Mouse (Mus musculus) MEL (cell line): ENCODE results near the gene Hfe.

ENCODE experiments used
- CHD1 ChIP-seq: IDR thresholded peaks from 2 replicates; pipeline ENCODE4 v1.6.1; 2012; ENCODE audit warnings: low read depth, mild to moderate bottlenecking, inconsistent platforms, low read length, improper control_type of control experiment
- CHD2 ChIP-seq: IDR thresholded peaks from 2 replicates; pipeline ENCODE4 v1.6.1; 2011; ENCODE audit warnings: low read length, improper control_type of control experiment
- EP300 ChIP-seq, 2 experiments: IDR thresholded peaks; 2 replicates each; pipeline ENCODE4 v1.6.1; 2011; ENCODE audit warnings: improper control_type of control experiment in 2 of 2, low read length in 2 of 2, low read depth in 1 of 2, mild to moderate bottlenecking in 1 of 2
- GATA1 ChIP-seq: IDR thresholded peaks from 2 replicates; pipeline ENCODE4 v1.6.1; 2011; ENCODE audit warnings: low read depth, low read length, improper control_type of control experiment
- JUND ChIP-seq: IDR thresholded peaks from 2 replicates; pipeline ENCODE4 v1.6.1; 2011; ENCODE audit warnings: low read depth, mild to moderate bottlenecking, improper control_type of control experiment, low read length
- MAZ ChIP-seq: IDR thresholded peaks from 2 replicates; pipeline ENCODE4 v1.6.1; 2012; ENCODE audit warnings: low read depth, mild to moderate bottlenecking, inconsistent platforms, low read length, improper control_type of control experiment
- NRF1 ChIP-seq: IDR thresholded peaks from 2 replicates; pipeline ENCODE4 v1.6.1; 2014; ENCODE audit warnings: low read depth, mild to moderate bottlenecking, inconsistent platforms, low read length, improper control_type of control experiment, moderate library complexity; ENCODE audit not compliant: poor library complexity, insufficient read depth, severe bottlenecking
- POLR2A ChIP-seq, 2 experiments: IDR thresholded peaks; 2 replicates each; pipeline ENCODE4 v1.6.1; 2011 to 2012; ENCODE audit warnings: low read length in 2 of 2, mild to moderate bottlenecking in 2 of 2, control low read depth in 1 of 2, improper control_type of control experiment in 1 of 2, low read depth in 1 of 2, moderate library complexity in 1 of 2; ENCODE audit not compliant: control insufficient read depth in 1 of 2, insufficient read depth in 1 of 2, poor library complexity in 1 of 2
- SIN3A ChIP-seq: IDR thresholded peaks from 2 replicates; pipeline ENCODE4 v1.6.1; 2012; ENCODE audit warnings: low read length, improper control_type of control experiment, inconsistent platforms
- TCF12 ChIP-seq: IDR thresholded peaks from 2 replicates; pipeline ENCODE4 v1.6.1; 2014; ENCODE audit warnings: low read depth, mild to moderate bottlenecking, inconsistent platforms, low read length, improper control_type of control experiment, moderate library complexity
- ZNF384 ChIP-seq: IDR thresholded peaks from 2 replicates; pipeline ENCODE4 v1.6.1; 2012; ENCODE audit warnings: low read depth, mild to moderate bottlenecking, inconsistent platforms, low read length, improper control_type of control experiment

DNA sequence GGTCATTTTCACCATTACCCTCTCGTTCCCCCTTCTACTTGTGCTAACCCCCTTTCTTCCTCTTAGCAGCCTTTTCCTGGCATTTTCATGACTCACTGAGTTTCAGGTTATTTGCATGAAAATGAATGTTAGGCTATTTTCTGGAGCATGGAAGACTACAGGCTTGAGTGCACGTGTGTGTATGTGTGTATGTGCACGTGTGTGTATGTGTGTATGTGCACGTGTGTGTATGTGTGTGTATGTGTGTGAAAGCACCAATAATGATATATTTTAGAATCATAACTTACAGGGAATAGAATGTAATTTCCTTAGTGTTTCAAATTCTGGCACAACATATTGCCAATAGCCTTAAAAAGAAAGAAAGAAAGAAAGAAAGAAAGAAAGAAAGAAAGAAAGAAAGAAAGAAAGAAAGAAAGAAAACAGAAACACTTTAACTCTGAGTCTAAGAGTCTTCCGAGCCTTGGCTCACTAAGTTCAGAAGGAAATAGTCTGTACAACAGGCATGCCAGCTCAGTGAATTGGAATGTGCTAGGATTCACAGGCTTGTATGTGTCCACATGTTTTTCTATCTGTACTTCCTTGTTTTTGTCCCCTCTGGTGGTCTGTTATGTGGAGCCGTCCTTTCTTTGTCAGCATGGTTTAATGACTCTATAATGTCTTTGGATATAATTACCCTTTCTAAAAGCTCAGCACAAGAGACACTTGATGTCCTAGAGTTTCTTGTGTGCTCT lies 50.9 kb downstream of the Hfe start:
- TF ChIP-seq ZNF384 = no peak
- no peak for TF ChIP-seq EP300 (IDR thresholded peaks at IDR 0.05; ENCODE audit: low read depth in 1 of 2, low read length in 2 of 2)
- no peak for TF ChIP-seq CHD1
- no peak for TF ChIP-seq TCF12
- no peak for TF ChIP-seq CHD2
- TF ChIP-seq GATA1 = no peak
- no peak for TF ChIP-seq NRF1
- TF ChIP-seq SIN3A = no peak
- TF ChIP-seq POLR2A (IDR thresholded peaks at IDR 0.05; ENCODE audit: control insufficient read depth in 1 of 2, insufficient read depth in 1 of 2, low read depth in 1 of 2, low read length in 2 of 2, poor library complexity in 1 of 2) = no peak
- TF ChIP-seq MAZ = no peak
- no peak for TF ChIP-seq JUND
